In genomic region chr16:21836311-21837072, GRCm38 (mm10) we compare ENCODE assay signal across 8 mouse cellular contexts. TPM values are rescaled to one million over a fixed set of nuclear protein-coding genes. Genes with fewer than 3 reads are reported as not detected.
DNase-seq lines count a peak whose midpoint lies in the region; ATAC-seq lines count a peak whose summit lies in the region.

No protein-coding gene starts in this region.

- no peak overlapping the region for H3K4me3 ChIP-seq in kidney, embryonic 15.5 days (replicated peaks)
- no peak overlapping the region for H3K4me3 ChIP-seq in embryonic facial prominence, embryonic 14.5 days (ENCODE audit: low read depth, low read length)
- H3K4me3 ChIP-seq in neural tube, embryonic 13.5 days = no peak overlapping the region

- H3K9me3 ChIP-seq in kidney, embryonic 15.5 days (replicated peaks) = no peaks in the 10 kb centered on the region
- no peaks in the 10 kb centered on the region for H3K9me3 ChIP-seq in embryonic facial prominence, embryonic 14.5 days (ENCODE audit: control insufficient read depth, low read length)
- H3K9me3 ChIP-seq in neural tube, embryonic 13.5 days = no peaks in the 10 kb centered on the region

- H3K27ac ChIP-seq in kidney, embryonic 15.5 days = no peak overlapping the region
- no peak overlapping the region for H3K27ac ChIP-seq in embryonic facial prominence, embryonic 14.5 days (replicated peaks; ENCODE audit: low read depth, low read length)
- H3K27ac ChIP-seq in neural tube, embryonic 13.5 days (replicated peaks) = no peak overlapping the region

- no peak overlapping the region for H3K4me2 ChIP-seq in kidney, embryonic 15.5 days
- no peak overlapping the region for H3K4me2 ChIP-seq in embryonic facial prominence, embryonic 14.5 days (ENCODE audit: low read depth, low read length)
- no peak overlapping the region for H3K4me2 ChIP-seq in neural tube, embryonic 13.5 days

- no peak for ATAC-seq in kidney, embryonic 15.5 days (replicated peaks; ENCODE audit: low FRiP score)
- peak; percentile 75 for ATAC-seq in embryonic facial prominence, embryonic 14.5 days (ENCODE audit: low read depth)
- ATAC-seq in neural tube, embryonic 13.5 days (ENCODE audit: low read depth) = peak; percentile 71; the same call in 1 of the 2 replicates

- no peak overlapping the region for H3K9ac ChIP-seq in kidney, embryonic 15.5 days
- peak overlapping the region; percentile 34; the same call in 1 of the 2 replicates for H3K9ac ChIP-seq in embryonic facial prominence, embryonic 14.5 days (ENCODE audit: low read depth, low read length)
- H3K9ac ChIP-seq in neural tube, embryonic 13.5 days = no peak overlapping the region

- no peaks in the 10 kb centered on the region for H3K36me3 ChIP-seq in kidney, embryonic 15.5 days
- no peaks in the 10 kb centered on the region for H3K36me3 ChIP-seq in embryonic facial prominence, embryonic 14.5 days (ENCODE audit: control insufficient read depth, insufficient read depth, low read length)
- no peaks in the 10 kb centered on the region for H3K36me3 ChIP-seq in neural tube, embryonic 13.5 days

- peak; percentile 15 for DNase-seq in kidney, postnatal 14 days
- DNase-seq in Muller cell, postnatal 12 days (ENCODE audit: inconsistent ontology term) = peak; percentile 52
- DNase-seq in embryonic facial prominence, embryonic 14.5 days (ENCODE audit: low spot score) = peak; percentile 86
- no peak for DNase-seq in adrenal gland, postnatal 4 days (ENCODE audit: low spot score in 2 of 2)
- DNase-seq in urinary bladder, postnatal 4 days (ENCODE audit: low spot score in 2 of 2) = no peak
- DNase-seq in gastrocnemius, postnatal 25 days = no peak

- no peaks in the 10 kb centered on the region for H3K27me3 ChIP-seq in kidney, embryonic 15.5 days
- no peaks in the 10 kb centered on the region for H3K27me3 ChIP-seq in embryonic facial prominence, embryonic 14.5 days (replicated peaks; ENCODE audit: control insufficient read depth, insufficient read depth, low read length)
- H3K27me3 ChIP-seq in neural tube, embryonic 13.5 days = no peaks in the 10 kb centered on the region

- peaks cover 8% of the 10 kb centered on the region; the same call in 1 of the 2 replicates for H3K4me1 ChIP-seq in kidney, embryonic 15.5 days
- no peaks in the 10 kb centered on the region for H3K4me1 ChIP-seq in embryonic facial prominence, embryonic 14.5 days (ENCODE audit: control insufficient read depth, insufficient read depth, low read length)
- H3K4me1 ChIP-seq in neural tube, embryonic 13.5 days (replicated peaks) = peaks cover 9% of the 10 kb centered on the region

- WGBS in kidney, embryonic 15.5 days = 40% methylated on average over 7 of the region's 7 CpGs
- 25% methylated on average over 7 of the region's 7 CpGs for WGBS in embryonic facial prominence, embryonic 14.5 days
- WGBS in neural tube, embryonic 13.5 days = 51% methylated on average over 7 of the region's 7 CpGs

RNA-seq across cellular contexts. Expression of gene Map3k13, which starts 42.3 kb away (rescaled TPM):
- polyA plus RNA-seq in kidney, embryonic 15.5 days (2015; fragmentation: Nextera tagmentation; extraction: Ambion mirVana) = 0.73 and 0.90 TPM in 2 replicates
- polyA plus RNA-seq in embryonic facial prominence, embryonic 14.5 days (2014; fragmentation: Nextera tagmentation; extraction: Ambion mirVana) = 0.84 and 0.95 TPM in 2 replicates
- polyA plus RNA-seq in neural tube, embryonic 13.5 days (2015; fragmentation: Nextera tagmentation; extraction: Ambion mirVana) = 8.7 and 9.5 TPM in 2 replicates
- 1 to 10 TPM; 2.1 to 2.2 TPM for total RNA-seq in adrenal gland, postnatal 4 days (2021)
- under 1 TPM; 0.41 to 0.46 TPM for total RNA-seq in gastrocnemius, postnatal 25 days (2021)

RNA-seq across cellular contexts. Expression of gene Ehhadh, which starts 48.9 kb away (rescaled TPM):
- polyA plus RNA-seq in kidney, embryonic 15.5 days (2015; fragmentation: Nextera tagmentation; extraction: Ambion mirVana) = 3.0 and 4.0 TPM in 2 replicates
- polyA plus RNA-seq in embryonic facial prominence, embryonic 14.5 days (2014; fragmentation: Nextera tagmentation; extraction: Ambion mirVana) = 2.2 and 2.5 TPM in 2 replicates
- 1.5 and 1.8 TPM in 2 replicates for polyA plus RNA-seq in neural tube, embryonic 13.5 days (2015; fragmentation: Nextera tagmentation; extraction: Ambion mirVana)
- 10 to 100 TPM; 25.8 to 31.0 TPM for total RNA-seq in adrenal gland, postnatal 4 days (2021)
- total RNA-seq in gastrocnemius, postnatal 25 days (2021) = 1 to 10 TPM; 3.4 to 4.4 TPM

Comparison
In these comparisons a context has a peak if more than half of its experiments do, and no peak if none do; other contexts are left out.
1. DNase-seq: peak in kidney, postnatal 14 days (single experiment), Muller cell, postnatal 12 days (single experiment) and embryonic facial prominence, embryonic 14.5 days (single experiment); none in adrenal gland, postnatal 4 days (0 of 2), urinary bladder, postnatal 4 days (0 of 2) and gastrocnemius, postnatal 25 days (single experiment).